Mouse (Mus musculus) limb, embryonic 15.5 days (tissue): ENCODE results near the gene Nup160. TPM values are rescaled to one million over a fixed set of nuclear protein-coding genes. Genes with fewer than 3 reads are reported as not detected.

Experiments used
- ATAC-seq: fragments of 200-750 bp; cut with Nextera tagmentation; 2 replicates; pipeline ENCODE4 v1.8.0; 2017; ENCODE audit warnings: low read depth, moderate TSS enrichment; ENCODE audit not compliant: insufficient number of reproducible peaks, low FRiP score, low TSS enrichment
- H3K27ac ChIP-seq: fragments of 300-500 bp; sonication (generic); 2 replicates; pipeline ENCODE4 v1.5.1; 2015; ENCODE audit warnings: moderate library complexity, mild to moderate bottlenecking, inconsistent platforms
- H3K27me3 ChIP-seq: fragments of 300-500 bp; sonication (generic); 2 replicates; pipeline ENCODE4 v1.6.1; 2015; ENCODE audit warnings: inconsistent platforms
- H3K36me3 ChIP-seq: fragments of 300-500 bp; sonication (generic); 2 replicates; pipeline ENCODE4 v1.6.1; 2015; ENCODE audit warnings: inconsistent platforms
- H3K4me1 ChIP-seq: fragments of 300-500 bp; sonication (generic); 2 replicates; pipeline ENCODE4 v1.6.1; 2015; ENCODE audit warnings: inconsistent platforms
- H3K4me2 ChIP-seq: fragments of 300-500 bp; sonication (generic); 2 replicates; pipeline ENCODE4 v1.6.1; 2015; ENCODE audit warnings: mild to moderate bottlenecking, inconsistent platforms
- H3K4me3 ChIP-seq: fragments of 300-500 bp; sonication (generic); 2 replicates; pipeline ENCODE4 v1.5.1; 2015; ENCODE audit warnings: mild to moderate bottlenecking, inconsistent platforms
- H3K9ac ChIP-seq: fragments of 300-500 bp; sonication (generic); 2 replicates; pipeline ENCODE4 v1.6.1; 2015; ENCODE audit warnings: inconsistent platforms
- H3K9me3 ChIP-seq: fragments of 300-500 bp; sonication (generic); 2 replicates; pipeline ENCODE4 v1.6.1; 2016; ENCODE audit warnings: inconsistent platforms
- WGBS: fragments of 180-500 bp; shearing (Covaris S2); methylation state at CpG from one replicate; pipeline ENCODE4 v1.1.7; 2015; 5-methylcytosine and 5-hydroxymethylcytosine counted together
- polyA plus RNA-seq: library from polyadenylated mRNA; unstranded; fragments of >200 nt; fragmentation: Nextera tagmentation; extraction: Ambion mirVana; gene quantifications from 2 replicates; pipeline ENCODE4 v1.2.1, GENCODE M21; 2015

Gene Nup160
- polyA plus RNA-seq, 1 experiment from 2014 or later: 32.7 TPM

GRCm38 (mm10) chr2:90746538-90746865 is 69.5 kb downstream of the Nup160 start:
- no peak for ATAC-seq
- Histone ChIP-seq H3K27ac (peak overlapping the region; percentile 97), H3K9me3 (no peaks in the 10 kb centered on the region), H3K27me3 (no peaks in the 10 kb centered on the region), H3K36me3 (peaks cover 21% of the 10 kb centered on the region), H3K9ac (peak overlapping the region; percentile 99), H3K4me2 (peak overlapping the region; percentile 53), H3K4me3 (peak overlapping the region; percentile 97), H3K4me1 (peaks cover 10% of the 10 kb centered on the region)
- 9% methylated on average over 4 of the region's 4 CpGs for WGBS

DNA sequence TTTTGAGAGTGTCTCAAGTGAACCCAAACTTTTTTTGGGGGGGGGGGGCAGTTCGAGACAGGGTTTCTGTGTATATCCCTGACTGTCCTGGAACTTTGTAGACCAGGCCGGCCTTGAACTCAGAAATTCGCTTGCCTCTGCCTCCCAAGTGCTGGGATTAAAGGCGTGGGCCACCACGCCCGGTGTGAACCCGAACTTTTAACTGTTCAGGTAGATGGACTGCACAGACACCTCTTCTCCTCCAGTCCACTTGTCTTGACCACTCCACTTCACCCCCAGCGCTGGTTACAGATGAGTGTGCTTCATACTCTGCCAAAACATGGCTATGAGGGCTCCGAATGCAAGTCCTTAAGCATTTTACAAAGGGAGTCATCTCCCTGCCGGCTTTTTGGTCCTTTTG is 70.1 kb downstream of the Nup160 start:
- no peak for ATAC-seq
- peaks cover 22% of the 10 kb centered on the region for H3K36me3 ChIP-seq
- no peak overlapping the region for H3K9ac ChIP-seq

DNA sequence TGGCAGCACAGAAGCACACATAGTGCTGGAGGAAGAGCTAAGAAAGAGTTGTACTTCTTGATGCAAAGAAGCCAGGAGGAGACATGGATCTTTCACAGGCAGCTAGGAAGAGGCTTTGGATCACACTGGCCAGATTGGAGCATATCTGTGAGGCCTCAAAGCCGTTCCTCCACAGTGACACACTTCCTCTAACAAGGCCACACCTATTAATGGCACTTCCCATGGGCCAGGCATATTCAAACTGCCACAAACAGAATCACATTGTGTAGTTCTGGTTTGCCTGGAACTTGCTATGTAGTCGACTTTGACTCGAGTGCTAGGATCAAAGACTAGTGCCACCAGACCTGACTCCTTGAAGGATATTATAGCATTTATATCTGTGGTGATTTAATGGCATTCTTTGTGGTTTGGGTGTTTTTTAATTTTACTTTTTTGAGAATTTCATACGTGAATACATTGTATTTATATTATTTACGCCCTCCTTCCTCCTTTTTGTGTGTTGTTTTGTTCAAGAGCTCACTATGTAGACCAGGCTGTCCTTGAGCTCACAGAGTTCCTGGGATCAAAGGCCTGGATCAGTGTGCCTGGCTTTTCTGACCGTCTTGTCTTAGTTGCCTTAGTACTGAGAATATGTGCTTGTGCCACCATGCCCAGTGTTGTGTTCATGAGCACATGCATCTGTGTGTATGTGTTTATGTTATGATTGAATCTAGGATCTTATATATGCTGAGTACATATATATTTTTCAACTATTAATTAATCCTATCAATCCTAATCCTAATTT is 72.9 kb downstream of the Nup160 start:
- Histone ChIP-seq H3K27me3 (no peaks in the 10 kb centered on the region), H3K9ac (no peak overlapping the region), H3K27ac (no peak overlapping the region), H3K4me1 (peaks cover 10% of the 10 kb centered on the region), H3K9me3 (no peaks in the 10 kb centered on the region), H3K4me2 (no peak overlapping the region), H3K4me3 (no peak overlapping the region), H3K36me3 (peaks cover 47% of the 10 kb centered on the region)
- ATAC-seq: no peak
- 73% methylated on average over 6 of the region's 6 CpGs for WGBS

More for the DNA sequence above, 70.1 kb downstream of the Nup160 start:
- no peaks in the 10 kb centered on the region for H3K27me3 ChIP-seq
- no peak overlapping the region for H3K27ac ChIP-seq
- 92% methylated on average over 10 of the region's 10 CpGs for WGBS
- peak overlapping the region; percentile 53; the same call in 1 of the 2 replicates for H3K4me2 ChIP-seq
- peak overlapping the region; percentile 97 for H3K4me3 ChIP-seq
- H3K9me3 ChIP-seq: no peaks in the 10 kb centered on the region
- peaks cover 10% of the 10 kb centered on the region for H3K4me1 ChIP-seq

DNA sequence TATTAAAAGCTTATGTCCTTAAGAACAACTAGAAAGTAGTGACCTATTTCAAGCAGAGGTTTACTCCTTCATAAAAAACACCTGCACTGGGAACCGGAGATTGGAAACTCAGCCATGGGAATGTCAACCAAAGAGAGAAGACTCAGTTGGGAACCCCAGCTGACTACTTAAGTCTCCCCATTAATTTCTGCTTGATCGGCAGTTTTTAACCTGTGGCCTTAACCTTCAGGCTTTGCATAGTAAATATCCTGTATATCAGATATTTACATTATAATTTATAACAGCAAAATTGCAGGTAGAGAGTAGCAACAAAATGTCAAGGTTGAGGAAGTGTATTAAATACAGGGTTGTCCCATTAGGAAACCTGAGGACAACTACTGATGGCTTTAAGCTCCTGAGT is 76.5 kb downstream of the Nup160 start:
- Histone ChIP-seq H3K4me3 (no peak overlapping the region), H3K4me1 (peaks cover 7% of the 10 kb centered on the region; the same call in 1 of the 2 replicates), H3K27ac (no peak overlapping the region), H3K27me3 (no peaks in the 10 kb centered on the region), H3K36me3 (peaks cover 70% of the 10 kb centered on the region), H3K9me3 (no peaks in the 10 kb centered on the region), H3K4me2 (no peak overlapping the region), H3K9ac (no peak overlapping the region)
- 93% methylated on average over 2 of the region's 2 CpGs for WGBS
- ATAC-seq: no peak

GRCm38 (mm10) chr2:90754188-90754587 is 77.2 kb downstream of the Nup160 start:
- H3K4me1 ChIP-seq: 0 out of 2 replicates have a peak, but pooled peaks cover 3% of the 10 kb centered on the region
- no peak overlapping the region for H3K27ac ChIP-seq
- no peaks in the 10 kb centered on the region for H3K27me3 ChIP-seq
- no peak overlapping the region for H3K4me2 ChIP-seq
- 99% methylated on average over 3 of the region's 3 CpGs for WGBS
- no peaks in the 10 kb centered on the region for H3K9me3 ChIP-seq
- no peak overlapping the region for H3K4me3 ChIP-seq
- peaks cover 76% of the 10 kb centered on the region for H3K36me3 ChIP-seq
- H3K9ac ChIP-seq: no peak overlapping the region
- ATAC-seq: no peak

- no peak for ATAC-seq
- no peak overlapping the region for H3K9ac ChIP-seq
- no peak overlapping the region for H3K4me2 ChIP-seq
- no peaks in the 10 kb centered on the region for H3K9me3 ChIP-seq
- H3K27ac ChIP-seq: no peak overlapping the region
- H3K36me3 ChIP-seq: peaks cover 83% of the 10 kb centered on the region
- H3K4me3 ChIP-seq: no peak overlapping the region
- no peaks in the 10 kb centered on the region for H3K27me3 ChIP-seq
- no peaks in the 10 kb centered on the region for H3K4me1 ChIP-seq
- WGBS: 88% methylated on average over 3 of the region's 3 CpGs
Observed at GRCm38 (mm10) chr2:90765123-90765522, 88.1 kb downstream of the Nup160 start.

DNA sequence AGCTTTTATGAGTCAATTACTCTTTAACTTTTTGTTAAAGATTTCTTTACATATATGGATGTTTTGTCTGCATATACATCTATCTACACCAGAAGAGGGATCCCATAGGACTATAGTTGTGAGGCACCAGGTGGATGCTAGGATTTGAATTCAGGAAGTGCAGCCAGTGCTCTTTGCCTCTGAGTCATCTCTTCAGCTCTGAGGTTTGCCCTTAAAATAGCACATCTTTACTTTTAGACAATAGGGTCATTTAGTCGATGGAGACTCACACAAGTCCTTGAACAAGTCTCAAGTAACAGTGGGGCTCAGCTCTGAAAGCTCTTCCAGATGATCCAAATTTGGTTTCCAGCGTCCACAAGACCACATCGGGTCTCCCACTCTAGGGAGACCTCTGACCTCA is 104.3 kb downstream of the Nup160 start:
- Histone ChIP-seq H3K4me2 (no peak overlapping the region), H3K9me3 (no peaks in the 10 kb centered on the region), H3K27me3 (peaks cover 8% of the 10 kb centered on the region; the same call in 1 of the 2 replicates), H3K4me1 (peaks cover 15% of the 10 kb centered on the region), H3K27ac (no peak overlapping the region), H3K9ac (no peak overlapping the region), H3K36me3 (peaks cover 38% of the 10 kb centered on the region), H3K4me3 (no peak overlapping the region)
- WGBS: 42% methylated on average over 3 of the region's 3 CpGs
- no peak for ATAC-seq

DNA sequence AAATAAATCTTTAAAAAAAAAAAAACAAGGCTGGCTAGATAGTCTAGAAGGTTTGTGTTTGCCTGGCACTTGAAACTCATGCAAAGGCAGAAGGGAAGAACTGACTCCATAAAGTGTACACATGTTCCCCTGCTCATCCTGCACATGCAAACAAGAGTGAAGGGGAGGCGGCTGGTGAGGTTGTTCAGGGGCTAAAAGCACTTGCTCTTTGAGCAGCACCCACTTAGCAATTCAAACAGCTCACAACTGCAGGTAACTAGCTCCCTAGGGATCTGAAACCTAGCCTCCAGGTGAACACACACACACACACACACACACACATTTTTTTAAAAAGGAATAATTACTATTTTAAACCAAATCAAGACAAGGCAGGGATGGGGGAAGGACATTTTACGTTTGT is 104.9 kb downstream of the Nup160 start:
- peaks cover 32% of the 10 kb centered on the region for H3K36me3 ChIP-seq
- peaks cover 8% of the 10 kb centered on the region; the same call in 1 of the 2 replicates for H3K27me3 ChIP-seq
- H3K4me2 ChIP-seq: no peak overlapping the region
- H3K9ac ChIP-seq: no peak overlapping the region
- ATAC-seq: no peak
- no peak overlapping the region for H3K27ac ChIP-seq
- peaks cover 15% of the 10 kb centered on the region for H3K4me1 ChIP-seq
- peak overlapping the region; percentile 48; the same call in 1 of the 2 replicates for H3K4me3 ChIP-seq
- no peaks in the 10 kb centered on the region for H3K9me3 ChIP-seq
- WGBS: 47% methylated on average over 2 of the region's 2 CpGs

DNA sequence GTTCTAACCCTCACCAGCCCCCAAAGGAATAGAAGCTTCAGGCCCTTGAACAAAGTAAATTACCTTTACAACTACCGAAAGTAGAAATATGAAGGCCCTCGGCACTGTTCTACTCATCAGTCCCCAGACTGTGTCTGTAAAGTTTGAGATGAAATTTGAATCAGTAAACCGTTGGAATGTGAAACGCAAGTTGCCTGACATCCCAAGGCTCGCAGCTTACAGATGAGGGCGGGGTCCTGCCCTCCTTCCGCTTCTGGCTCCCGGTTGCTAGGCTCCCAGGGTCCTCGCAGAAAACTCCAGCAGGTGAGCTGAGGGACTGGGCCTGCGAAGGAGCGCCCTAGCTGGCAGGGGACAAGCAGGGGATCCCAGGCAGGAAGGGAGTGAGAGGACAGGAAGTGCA is 105.4 kb downstream of the Nup160 start, which contains the start of gene Agbl2:
Gene Agbl2 (plus strand): TSS at position 270 of the 400 bp plus-strand sequence.
- peak; percentile 41; the same call in 1 of the 2 replicates for ATAC-seq
- H3K27me3 ChIP-seq: peaks cover 8% of the 10 kb centered on the region; the same call in 1 of the 2 replicates
- H3K27ac ChIP-seq: no peak within 1 kb of the TSS
- peak within 1 kb of the TSS; percentile 48 for H3K4me3 ChIP-seq
- WGBS: 2% methylated on average over 11 of the region's 11 CpGs
- peaks cover 30% of the 10 kb centered on the region for H3K36me3 ChIP-seq
- H3K4me2 ChIP-seq: peak within 1 kb of the TSS; percentile 90
- H3K4me1 ChIP-seq: peaks cover 15% of the 10 kb centered on the region
- peak within 1 kb of the TSS; percentile 28; the same call in 1 of the 2 replicates for H3K9ac ChIP-seq
- H3K9me3 ChIP-seq: no peaks in the 10 kb centered on the region

GRCm38 (mm10) chr2:90782901-90783486 is 106.0 kb downstream of the Nup160 start:
- H3K27ac ChIP-seq: no peak overlapping the region
- peak overlapping the region; percentile 90 for H3K4me2 ChIP-seq
- H3K36me3 ChIP-seq: peaks cover 25% of the 10 kb centered on the region
- peak overlapping the region; percentile 48 for H3K4me3 ChIP-seq
- WGBS: under 1% methylated on average over 28 of the region's 29 CpGs
- H3K4me1 ChIP-seq: peaks cover 15% of the 10 kb centered on the region
- peaks cover 8% of the 10 kb centered on the region; the same call in 1 of the 2 replicates for H3K27me3 ChIP-seq
- H3K9ac ChIP-seq: peak overlapping the region; percentile 28; the same call in 1 of the 2 replicates
- ATAC-seq: peak; percentile 49; the same call in 1 of the 2 replicates
- no peaks in the 10 kb centered on the region for H3K9me3 ChIP-seq
